Mouse (Mus musculus) spleen, adult 18-20 months (tissue): ENCODE results near the gene Epha6.

Source experiments
- DNase-seq, 2 experiments: peaks; one replicate each; pipeline ENCODE4 v3.0.0; 2022; ENCODE audit warnings: mixed read lengths in 2 of 2

Epha6 gene

GRCm38 (mm10) chr16:59639102-59639691 lies 966.1 kb downstream of the Epha6 start, which contains the start of gene Arl6:
Gene Arl6, minus strand, starts transcription at chr16:59639391.
- DNase-seq = peak; percentile 88 to 94

- no peak for DNase-seq
Measured at GRCm38 (mm10) chr16:59634598-59634997, 970.7 kb downstream of the Epha6 start.

- DNase-seq = no peak
Measured at GRCm38 (mm10) chr16:59621554-59621953, 983.8 kb downstream of the Epha6 start.

GRCm38 (mm10) chr16:59617167-59617566 lies 988.2 kb downstream of the Epha6 start:
- no peak for DNase-seq

- DNase-seq = no peak
Measured at GRCm38 (mm10) chr16:59615675-59616074, 989.7 kb downstream of the Epha6 start.

GRCm38 (mm10) chr16:59610750-59611149 lies 994.6 kb downstream of the Epha6 start:
- no peak for DNase-seq

- DNase-seq = no peak
Measured at GRCm38 (mm10) chr16:59604078-59604781, 1001.1 kb downstream of the Epha6 start.
